Comparison of ENCODE assay signal across 8 mouse cellular contexts in genomic region chr13:55536194-55537175, GRCm38 (mm10). TPM values are rescaled to one million over a fixed set of nuclear protein-coding genes. Genes with fewer than 3 reads are reported as not detected.
A peak's percentile ranks its signal among the peaks of the same experiment; 100 is the strongest.
DNase-seq lines count a peak whose midpoint lies in the region; ATAC-seq lines count a peak whose summit lies in the region.

Gene Ddx41, minus strand, starts transcription at chr13:55536658.

- H3K4me1 ChIP-seq in hindbrain, embryonic 16.5 days (ENCODE audit: control insufficient read depth, insufficient read depth, low read depth, low read length), result peaks cover 10% of the 10 kb centered on the region

- H3K79me2 ChIP-seq in macrophage (ENCODE audit: inconsistent target), result peaks cover 9% of the 10 kb centered on the region; the same call in 1 of the 2 replicates

- WGBS in hindbrain, embryonic 16.5 days, result under 1% methylated on average over 70 of the region's 70 CpGs
- WGBS in macrophage (ENCODE audit: missing documents), result 1% methylated on average over 70 of the region's 70 CpGs

- peak within 1 kb of the TSS; percentile 83 for H3K4me2 ChIP-seq in hindbrain, embryonic 16.5 days (ENCODE audit: low read length)

- ATAC-seq in hindbrain, embryonic 16.5 days, result peak; percentile 98

- no peaks in the 10 kb centered on the region for H3K27me3 ChIP-seq in hindbrain, embryonic 16.5 days (replicated peaks; ENCODE audit: control insufficient read depth, insufficient read depth, low read length)

- peak; percentile 99 for DNase-seq in WW6 (ENCODE audit: low read depth, low spot score)
- DNase-seq in cerebellum, postnatal 4 days (ENCODE audit: low spot score in 2 of 2), result peak; percentile 99 to 100
- DNase-seq in gastrocnemius, adult 18-20 months (ENCODE audit: low spot score), result peak; percentile 99
- DNase-seq in left cerebral cortex, adult 18-20 months (ENCODE audit: low spot score in 2 of 2), result peak; percentile 99 to 100
- peak; percentile 100 for DNase-seq in right cerebral cortex, adult 18-20 months
- peak; percentile 92 for DNase-seq in urinary bladder, postnatal 10 days (ENCODE audit: low spot score)

- peak within 1 kb of the TSS; percentile 86 for H3K9ac ChIP-seq in hindbrain, embryonic 16.5 days (ENCODE audit: low read depth, low read length)

- no peaks in the 10 kb centered on the region for H3K9me3 ChIP-seq in hindbrain, embryonic 16.5 days (ENCODE audit: control insufficient read depth, low read length)

- H3K36me3 ChIP-seq in hindbrain, embryonic 16.5 days (ENCODE audit: control insufficient read depth, insufficient read depth, low read length), result peaks cover 46% of the 10 kb centered on the region
- H3K36me3 ChIP-seq in macrophage (ENCODE audit: inconsistent target), result peaks cover 48% of the 10 kb centered on the region; the same call in 1 of the 2 replicates

- H3K27ac ChIP-seq in hindbrain, embryonic 16.5 days (ENCODE audit: low read depth, low read length), result peak within 1 kb of the TSS; percentile 82
- H3K27ac ChIP-seq in macrophage, result 0 out of 2 replicates have a peak within 1 kb of the TSS, but pooled peaks have one; percentile 12

- H3K4me3 ChIP-seq in hindbrain, embryonic 16.5 days (ENCODE audit: low read length), result peak within 1 kb of the TSS; percentile 86
- H3K4me3 ChIP-seq in macrophage (ENCODE audit: inconsistent target), result peak within 1 kb of the TSS; percentile 87

RNA-seq across cellular contexts. Expression of gene Ddx41, which starts in this region (rescaled TPM):
- total RNA-seq in gastrocnemius, adult 18-20 months (2021), result 10 to 100 TPM in 1 of 2 experiments, 1 to 10 TPM in 1; 9.1 to 12.0 TPM
- 55.3 and 56.3 TPM in 2 replicates for polyA plus RNA-seq in hindbrain, embryonic 16.5 days (2015; fragmentation: Nextera tagmentation; extraction: Ambion mirVana)
- 10 to 100 TPM; 52.2 to 62.0 TPM for total RNA-seq in left cerebral cortex, adult 18-20 months (2021)
- total RNA-seq in macrophage (2018; cell fraction: chromatin; rRNA removed), result 10 to 100 TPM; 19.8 to 71.7 (median 52.5) TPM
- total RNA-seq in macrophage (2018; cell fraction: cytosol; rRNA removed), result 10 to 100 TPM; 17.2 to 29.8 (median 24.8) TPM
- 10 to 100 TPM; 12.5 to 45.6 (median 25.3) TPM for total RNA-seq in macrophage (2018; cell fraction: nucleus; rRNA removed)
- 26.5 to 32.5 TPM (median 27.1 TPM) in 3 replicates for polyA plus RNA-seq in macrophage (2018)

Comparison
In these comparisons a context has a peak if more than half of its experiments do, and no peak if none do; other contexts are left out.
1. Peak in every context shown above with its lines: DNase-seq, ATAC-seq, H3K4me3 ChIP-seq and H3K27ac ChIP-seq.
2. RNA of gene Ddx41 (total RNA-seq): 52.2 to 62.0 TPM in left cerebral cortex, adult 18-20 months; 9.1 to 12.0 TPM in gastrocnemius, adult 18-20 months; every median in the first group is over 4 times any median in the second.